Mouse (Mus musculus) kidney, embryonic 16.5 days (tissue): ENCODE measurements around the gene Nutf2-ps1. TPM values are rescaled to one million over a fixed set of nuclear protein-coding genes. Genes with fewer than 3 reads are reported as not detected.
A peak's percentile ranks its signal among the peaks of the same experiment; 100 is the strongest.

Experiments used
- ATAC-seq: fragments of 200-750 bp; cut with Nextera tagmentation; 2 replicates; pipeline ENCODE4 v1.8.0; 2017; ENCODE audit warnings: moderate TSS enrichment; ENCODE audit not compliant: low FRiP score, low TSS enrichment
- H3K27ac ChIP-seq: fragments of 300-500 bp; sonication (generic); 2 replicates; pipeline ENCODE4 v1.5.1; 2014; ENCODE audit warnings: low read length
- H3K27me3 ChIP-seq: fragments of 300-500 bp; sonication (generic); 2 replicates; pipeline ENCODE4 v1.6.1; 2014; ENCODE audit warnings: low read length, control low read depth, mixed read lengths; ENCODE audit not compliant: insufficient read depth
- H3K36me3 ChIP-seq: fragments of 300-500 bp; sonication (generic); 2 replicates; pipeline ENCODE4 v1.6.1; 2014; ENCODE audit warnings: low read length, control low read depth, mixed read lengths; ENCODE audit not compliant: insufficient read depth
- H3K4me1 ChIP-seq: fragments of 300-500 bp; sonication (generic); 2 replicates; pipeline ENCODE4 v1.6.1; 2014; ENCODE audit warnings: low read length, control low read depth, mixed read lengths; ENCODE audit not compliant: insufficient read depth
- H3K4me2 ChIP-seq: fragments of 300-500 bp; sonication (generic); replicated peaks from 2 replicates; pipeline ENCODE4 v1.6.1; 2014; ENCODE audit warnings: low read depth, low read length
- H3K4me3 ChIP-seq: fragments of 300-500 bp; sonication (generic); 2 replicates; pipeline ENCODE4 v1.5.1; 2014; ENCODE audit warnings: mild to moderate bottlenecking, low read length
- H3K9ac ChIP-seq: fragments of 300-500 bp; sonication (generic); replicated peaks from 2 replicates; pipeline ENCODE4 v1.6.1; 2014; ENCODE audit warnings: low read length
- H3K9me3 ChIP-seq: fragments of 300-500 bp; sonication (generic); 2 replicates; pipeline ENCODE4 v1.6.1; 2016; ENCODE audit warnings: low read length, control low read depth
- WGBS: fragments of 180-500 bp; shearing (Covaris S2); extraction: QIAGEN DNeasy Blood & Tissue Kit; methylation state at CpG from one replicate; pipeline ENCODE4 v1.1.7; 2014; 5-methylcytosine and 5-hydroxymethylcytosine counted together
- polyA plus RNA-seq: library from polyadenylated mRNA; unstranded; fragments of >200 nt; fragmentation: Nextera tagmentation; extraction: Ambion mirVana; gene quantifications from 2 replicates; pipeline ENCODE4 v1.2.1, GENCODE M21; 2015

The Nutf2-ps1 gene
- polyA plus RNA-seq, 1 experiment from 2014 or later, result 395 TPM

DNA sequence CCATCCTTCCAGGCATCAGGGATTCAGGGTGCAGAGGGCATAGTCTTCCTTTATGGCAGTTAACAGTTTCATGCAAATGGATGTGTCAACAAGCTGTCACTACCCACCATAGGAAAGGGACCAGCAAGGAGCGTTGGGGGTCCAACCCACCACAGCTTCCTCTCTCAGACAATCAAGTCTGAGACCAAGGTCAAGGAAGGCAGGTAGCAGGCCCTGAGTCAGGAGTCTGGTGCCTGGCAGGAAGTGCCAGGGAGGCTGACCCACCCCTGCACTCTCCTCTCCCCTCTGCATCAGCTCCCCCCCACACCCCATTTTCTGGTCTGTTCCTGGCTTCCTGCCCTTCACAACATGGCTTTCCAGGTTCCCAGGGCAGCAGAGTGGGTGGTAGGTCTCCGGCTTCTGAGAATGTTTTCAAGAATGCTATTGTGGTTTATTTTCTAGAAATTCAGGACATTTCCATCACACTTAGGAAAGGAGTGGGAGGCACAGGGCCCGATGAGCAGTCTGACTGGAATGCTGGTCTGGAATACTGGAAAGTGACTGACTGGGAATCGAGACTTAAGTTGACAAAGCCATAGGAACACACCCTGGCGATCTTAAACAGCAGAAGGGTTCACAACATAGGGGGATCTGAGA lies 33.8 kb downstream of the Nutf2-ps1 start:
- Histone ChIP-seq H3K4me2 (no peak overlapping the region), H3K9ac (no peak overlapping the region), H3K27me3 (no peaks in the 10 kb centered on the region), H3K27ac (no peak overlapping the region), H3K9me3 (no peaks in the 10 kb centered on the region), H3K4me1 (peaks cover 23% of the 10 kb centered on the region), H3K36me3 (no peaks in the 10 kb centered on the region), H3K4me3 (no peak overlapping the region)
- WGBS, result 51% methylated on average over 5 of the region's 5 CpGs
- no peak for ATAC-seq

DNA sequence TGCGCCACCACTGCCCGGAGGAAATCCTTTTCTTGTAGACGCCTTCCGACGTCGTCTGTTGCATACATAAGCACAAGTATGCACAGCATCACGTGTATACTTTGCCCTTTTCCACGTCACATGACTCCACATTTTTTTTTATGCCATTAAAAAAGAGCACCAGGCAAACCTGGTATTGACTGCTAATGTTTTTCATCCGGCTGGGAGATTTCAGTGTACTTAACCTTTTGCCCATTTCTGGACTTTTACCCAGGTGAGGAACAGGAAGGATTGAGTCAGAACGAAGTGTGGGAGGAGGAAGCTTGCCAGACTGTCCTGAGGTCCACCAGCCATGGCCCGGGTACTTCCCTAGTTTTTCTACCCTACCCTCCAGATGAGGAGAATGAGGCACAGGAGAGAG lies 34.5 kb downstream of the Nutf2-ps1 start:
- WGBS, result 72% methylated on average over 11 of the region's 11 CpGs

DNA sequence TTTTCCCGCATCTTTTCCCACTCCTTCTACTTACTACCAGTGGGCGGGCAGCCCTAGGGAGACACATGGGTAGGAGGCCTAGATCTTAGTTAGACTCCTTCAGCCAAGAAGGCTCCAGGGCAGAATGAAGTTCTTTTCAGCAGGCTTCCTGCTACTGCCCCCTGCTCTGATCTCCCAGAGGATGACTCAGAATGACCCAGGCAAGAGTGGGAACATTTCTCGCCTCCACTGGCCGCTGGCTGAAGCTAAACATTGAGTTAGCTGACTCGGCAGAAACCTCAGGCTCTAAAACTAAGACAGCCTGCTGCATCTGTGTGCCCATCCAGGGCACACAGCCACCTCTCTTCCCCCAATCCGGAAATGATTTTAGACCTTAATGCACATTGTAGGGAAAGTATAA lies 36.1 kb downstream of the Nutf2-ps1 start:
- no peak overlapping the region for H3K4me3 ChIP-seq
- no peaks in the 10 kb centered on the region for H3K36me3 ChIP-seq
- no peaks in the 10 kb centered on the region for H3K9me3 ChIP-seq
- no peak for ATAC-seq
- H3K27me3 ChIP-seq, result no peaks in the 10 kb centered on the region
- H3K9ac ChIP-seq, result no peak overlapping the region
- no peak overlapping the region for H3K4me2 ChIP-seq
- peaks cover 31% of the 10 kb centered on the region for H3K4me1 ChIP-seq
- WGBS, result 26% methylated on average over 6 of the region's 6 CpGs
- H3K27ac ChIP-seq, result no peak overlapping the region

More for the DNA sequence above, 34.5 kb downstream of the Nutf2-ps1 start:
- no peak overlapping the region for H3K4me2 ChIP-seq
- H3K27ac ChIP-seq, result no peak overlapping the region
- H3K36me3 ChIP-seq, result no peaks in the 10 kb centered on the region
- peaks cover 23% of the 10 kb centered on the region for H3K4me1 ChIP-seq
- H3K9ac ChIP-seq, result no peak overlapping the region
- no peak overlapping the region for H3K4me3 ChIP-seq
- H3K27me3 ChIP-seq, result no peaks in the 10 kb centered on the region
- H3K9me3 ChIP-seq, result no peaks in the 10 kb centered on the region
- ATAC-seq, result no peak

DNA sequence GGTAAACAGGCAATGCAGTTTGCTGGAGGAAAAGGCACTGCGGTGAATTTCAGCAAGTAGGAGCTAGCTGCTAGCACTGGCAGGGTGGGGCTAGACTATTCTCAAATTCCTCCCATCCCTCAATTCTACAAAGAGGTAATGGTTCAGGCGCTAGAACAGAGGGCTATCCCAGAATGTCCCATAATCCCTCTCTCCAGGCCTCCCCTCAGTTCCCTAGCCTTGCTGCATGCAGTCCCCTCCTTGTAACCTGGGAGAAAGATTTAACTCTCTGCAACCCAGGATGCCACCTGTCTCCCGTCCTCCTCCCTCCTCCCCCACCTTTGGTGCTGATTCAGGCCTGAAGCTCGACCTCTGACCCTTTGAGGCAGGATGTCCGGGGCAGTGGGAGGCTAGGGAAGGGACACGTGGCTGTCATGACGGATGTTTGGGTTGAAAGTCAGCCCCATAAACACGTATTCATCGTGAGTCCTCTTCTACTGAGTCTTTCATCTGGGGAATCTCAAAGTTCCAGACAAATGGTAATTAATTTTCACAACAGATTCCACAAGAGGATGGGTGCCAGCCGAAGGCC lies 36.6 kb downstream of the Nutf2-ps1 start:
- 26% methylated on average over 10 of the region's 10 CpGs for WGBS
- Histone ChIP-seq H3K36me3 (no peaks in the 10 kb centered on the region), H3K27ac (no peak overlapping the region), H3K4me3 (no peak overlapping the region), H3K4me1 (peaks cover 31% of the 10 kb centered on the region), H3K27me3 (no peaks in the 10 kb centered on the region), H3K9me3 (no peaks in the 10 kb centered on the region), H3K9ac (no peak overlapping the region), H3K4me2 (no peak overlapping the region)
- no peak for ATAC-seq

DNA sequence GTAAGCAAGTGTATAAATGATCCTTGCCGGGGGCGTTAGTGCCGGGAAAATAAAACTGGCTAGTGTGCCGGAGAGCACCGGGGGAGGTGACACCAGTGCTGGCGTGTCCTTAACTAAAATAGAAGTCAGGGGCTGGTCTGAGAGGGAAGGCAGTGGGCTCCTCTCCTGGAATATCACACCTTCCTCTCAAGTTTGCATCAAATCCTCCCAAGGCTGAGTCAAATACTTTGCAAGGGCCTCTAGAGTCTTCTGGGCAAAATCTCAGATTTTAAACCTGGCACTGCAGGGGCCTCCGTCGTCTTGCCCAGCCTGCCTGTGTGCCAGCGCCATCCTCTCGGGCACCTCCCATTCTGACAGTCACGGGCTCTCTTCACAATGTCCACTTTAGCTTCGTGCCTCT lies 37.9 kb downstream of the Nutf2-ps1 start:
- 54% methylated on average over 12 of the region's 12 CpGs for WGBS
- H3K9ac ChIP-seq, result no peak overlapping the region
- H3K27me3 ChIP-seq, result no peaks in the 10 kb centered on the region
- H3K36me3 ChIP-seq, result no peaks in the 10 kb centered on the region
- H3K9me3 ChIP-seq, result no peaks in the 10 kb centered on the region
- no peak for ATAC-seq
- no peak overlapping the region for H3K4me2 ChIP-seq
- H3K4me3 ChIP-seq, result no peak overlapping the region
- no peak overlapping the region for H3K27ac ChIP-seq
- H3K4me1 ChIP-seq, result peaks cover 26% of the 10 kb centered on the region

DNA sequence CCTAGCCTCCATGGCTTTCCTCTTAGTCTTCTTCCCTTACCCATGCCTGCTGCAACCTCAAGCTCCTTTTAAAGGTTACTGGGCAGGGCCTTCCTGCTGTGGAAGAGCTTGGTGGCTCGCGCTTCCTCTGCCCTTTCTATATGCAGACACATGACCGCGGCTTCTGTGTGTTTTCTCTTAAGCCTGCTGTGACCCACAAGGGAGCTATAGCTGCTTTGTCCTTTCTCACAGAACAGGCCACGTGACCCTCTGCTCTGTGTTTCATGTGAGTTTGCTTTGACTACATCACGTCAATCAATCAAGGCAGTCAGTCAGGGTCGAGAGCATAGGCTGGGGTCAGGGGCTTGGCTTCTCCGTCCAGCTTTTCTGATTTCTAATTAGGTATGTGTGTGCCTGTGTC lies 41.3 kb downstream of the Nutf2-ps1 start:
- 54% methylated on average over 8 of the region's 8 CpGs for WGBS
- Histone ChIP-seq H3K27ac (no peak overlapping the region), H3K36me3 (no peaks in the 10 kb centered on the region), H3K9me3 (no peaks in the 10 kb centered on the region), H3K9ac (no peak overlapping the region), H3K4me3 (no peak overlapping the region), H3K27me3 (no peaks in the 10 kb centered on the region), H3K4me1 (peaks cover 20% of the 10 kb centered on the region), H3K4me2 (no peak overlapping the region)
- no peak for ATAC-seq

DNA sequence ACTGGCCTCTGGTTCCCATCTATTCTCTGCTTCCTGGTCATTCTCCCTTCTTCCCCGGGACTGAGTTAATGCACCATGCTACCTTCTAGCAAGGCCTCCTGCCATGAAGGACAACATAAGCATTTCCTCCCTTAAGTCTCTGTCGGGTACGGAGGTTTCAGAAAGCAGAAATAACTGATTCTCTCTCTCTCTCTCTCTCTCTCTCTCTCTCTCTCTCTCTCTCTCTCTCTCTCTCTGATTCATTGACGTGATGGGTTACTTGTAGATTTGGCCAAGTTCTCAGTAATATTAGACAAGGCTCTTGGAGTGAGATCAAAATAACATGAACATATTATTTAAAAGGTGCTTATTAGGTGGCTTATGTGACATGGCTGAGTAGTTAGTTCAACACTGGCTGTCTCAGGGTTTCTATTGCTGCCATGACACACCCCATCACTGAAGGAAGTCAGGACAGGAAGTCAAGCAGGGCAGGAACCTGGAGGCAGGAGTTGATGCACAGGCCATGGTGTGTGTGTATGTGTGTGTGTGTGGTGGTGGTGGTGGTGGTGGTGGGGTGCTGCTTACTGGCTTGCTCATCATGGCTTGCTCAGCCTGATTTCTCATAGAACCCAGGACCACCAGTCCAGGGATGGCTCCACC lies 43.8 kb downstream of the Nutf2-ps1 start:
- H3K4me3 ChIP-seq, result no peak overlapping the region
- peaks cover 14% of the 10 kb centered on the region for H3K4me1 ChIP-seq
- no peak overlapping the region for H3K9ac ChIP-seq
- no peak overlapping the region for H3K4me2 ChIP-seq
- H3K27me3 ChIP-seq, result no peaks in the 10 kb centered on the region
- no peak for ATAC-seq
- H3K27ac ChIP-seq, result no peak overlapping the region
- H3K9me3 ChIP-seq, result no peaks in the 10 kb centered on the region
- 47% methylated on average over 4 of the region's 4 CpGs for WGBS
- peaks cover 13% of the 10 kb centered on the region for H3K36me3 ChIP-seq

DNA sequence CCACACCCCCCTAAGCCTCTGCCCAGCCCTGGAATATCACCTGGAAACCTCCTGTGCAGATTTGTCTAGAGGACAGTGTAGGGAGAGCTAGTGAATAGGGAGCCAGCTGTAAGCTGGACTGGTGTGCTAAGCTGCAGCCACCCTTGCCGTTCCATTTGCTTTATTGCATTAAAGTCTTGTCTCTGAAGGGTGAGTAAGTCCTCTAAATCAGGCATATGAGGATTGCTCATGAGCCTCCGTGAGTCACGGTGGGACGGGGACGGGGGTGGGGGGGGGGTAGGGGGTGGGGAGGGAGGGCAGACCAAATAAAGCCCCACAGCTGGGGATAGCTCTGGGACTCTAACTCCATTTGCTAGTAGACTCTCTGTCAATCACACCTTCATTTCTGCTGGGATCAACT lies 45.3 kb downstream of the Nutf2-ps1 start:
- Histone ChIP-seq H3K27me3 (no peaks in the 10 kb centered on the region), H3K9ac (no peak overlapping the region), H3K4me1 (peaks cover 21% of the 10 kb centered on the region), H3K27ac (no peak overlapping the region), H3K4me2 (no peak overlapping the region), H3K4me3 (no peak overlapping the region), H3K9me3 (no peaks in the 10 kb centered on the region), H3K36me3 (peaks cover 13% of the 10 kb centered on the region)
- ATAC-seq, result no peak
- 20% methylated on average over 5 of the region's 5 CpGs for WGBS

DNA sequence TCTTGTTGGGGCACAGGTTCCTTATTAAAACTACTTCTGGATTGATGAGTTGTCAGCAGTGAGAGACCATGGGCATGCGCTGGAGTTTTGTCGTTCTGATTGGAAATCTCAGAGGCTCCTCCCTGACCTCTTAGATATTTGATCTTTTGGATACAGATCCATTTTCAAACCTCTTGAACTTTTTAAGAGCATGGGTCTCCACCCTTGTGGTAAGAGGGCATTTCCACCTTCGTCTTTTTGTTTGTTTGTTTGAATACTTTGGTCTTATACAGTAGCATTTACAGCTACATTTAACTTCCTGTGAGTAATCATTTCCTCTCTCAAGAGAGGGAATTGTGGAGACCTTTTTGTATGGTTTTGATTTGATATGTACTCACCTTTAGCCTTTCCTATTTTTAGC lies 49.6 kb downstream of the Nutf2-ps1 start:
- peaks cover 10% of the 10 kb centered on the region; the same call in 1 of the 2 replicates for H3K4me1 ChIP-seq
- H3K4me2 ChIP-seq, result no peak overlapping the region
- H3K4me3 ChIP-seq, result no peak overlapping the region
- H3K27me3 ChIP-seq, result no peaks in the 10 kb centered on the region
- peaks cover 16% of the 10 kb centered on the region for H3K36me3 ChIP-seq
- no peak overlapping the region; the same call in 1 of the 2 replicates for H3K27ac ChIP-seq
- ATAC-seq, result no peak
- no peaks in the 10 kb centered on the region for H3K9me3 ChIP-seq
- 44% methylated on average over 3 of the region's 3 CpGs for WGBS
- H3K9ac ChIP-seq, result no peak overlapping the region

DNA sequence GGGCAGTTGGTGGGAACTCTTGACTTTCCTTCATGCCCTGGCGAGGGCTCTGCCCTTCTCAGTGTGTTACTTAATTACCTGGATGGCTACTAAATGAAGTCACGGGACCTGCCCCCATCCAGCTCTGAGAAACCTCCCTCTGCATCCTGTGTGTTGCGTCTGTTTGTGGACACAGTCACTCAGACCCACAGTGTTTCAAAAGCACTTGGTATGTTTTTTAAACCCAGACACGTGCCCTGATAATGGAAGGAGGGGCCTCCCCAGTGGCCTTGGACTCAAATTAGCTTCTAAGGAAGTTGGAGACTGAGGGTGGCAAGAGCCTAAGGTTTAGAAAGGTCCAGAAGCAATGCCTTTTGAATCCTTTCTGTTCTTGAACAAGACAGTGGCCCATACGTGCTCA lies 50.1 kb downstream of the Nutf2-ps1 start:
- 66% methylated on average over 5 of the region's 5 CpGs for WGBS
- H3K9ac ChIP-seq, result no peak overlapping the region
- no peak overlapping the region for H3K4me3 ChIP-seq
- H3K4me1 ChIP-seq, result peaks cover 10% of the 10 kb centered on the region; the same call in 1 of the 2 replicates
- no peak overlapping the region for H3K4me2 ChIP-seq
- no peaks in the 10 kb centered on the region for H3K9me3 ChIP-seq
- ATAC-seq, result no peak
- no peaks in the 10 kb centered on the region for H3K27me3 ChIP-seq
- peaks cover 16% of the 10 kb centered on the region for H3K36me3 ChIP-seq
- H3K27ac ChIP-seq, result peak overlapping the region; percentile 20; the same call in 1 of the 2 replicates
